Comparison of ENCODE assay signal across 10 mouse cellular contexts in genomic region chr11:32553311-32554140, GRCm38 (mm10). TPM values are rescaled to one million over a fixed set of nuclear protein-coding genes. Genes with fewer than 3 reads are reported as not detected.
DNase-seq lines count a peak whose midpoint lies in the region; ATAC-seq and TF ChIP-seq lines count a peak whose summit lies in the region.
"Had no signal": no experiment of that assay in that cellular context is flagged by ENCODE, and none has a peak within 500 bp of the region (broad histone marks: within the 10 kb centered on the region; RNA-seq: fewer than 3 reads in every experiment).

No protein-coding gene starts in this region.

- H3K27me3 ChIP-seq in heart, adult 2 months (ENCODE audit: control insufficient read depth, insufficient read depth, low read length): no peaks in the 10 kb centered on the region
- no peaks in the 10 kb centered on the region for H3K27me3 ChIP-seq in neural tube, embryonic 13.5 days
- H3K27me3 ChIP-seq in liver, postnatal 0 days (ENCODE audit: insufficient read depth, low read length): no peaks in the 10 kb centered on the region
- H3K27me3 ChIP-seq: embryonic facial prominence, embryonic 12.5 days had no signal

- H3K4me2 ChIP-seq in neural tube, embryonic 13.5 days: no peak overlapping the region
- H3K4me2 ChIP-seq in liver, postnatal 0 days (ENCODE audit: low read depth, low read length): peak overlapping the region; percentile 15; the same call in 1 of the 2 replicates
- H3K4me2 ChIP-seq: embryonic facial prominence, embryonic 12.5 days had no signal

- ATAC-seq in neural tube, embryonic 13.5 days (ENCODE audit: low read depth): no peak
- peak; percentile 18; the same call in 1 of the 2 replicates for ATAC-seq in liver, postnatal 0 days

- TF ChIP-seq CTCF in heart, adult 2 months (IDR thresholded peaks at IDR 0.05): no peak
- no peak for TF ChIP-seq CTCF in liver, postnatal 0 days (IDR thresholded peaks at IDR 0.05; ENCODE audit: low read depth)

- H3K79me2 ChIP-seq in heart, adult 2 months (replicated peaks; ENCODE audit: control insufficient read depth, insufficient read depth, low read length): no peaks in the 10 kb centered on the region

- DNase-seq in heart, adult 2 months: peak; percentile 48
- no peak for DNase-seq in heart, adult 9 months (ENCODE audit: low spot score in 2 of 2)
- DNase-seq in neural tube, embryonic 10.5 days (ENCODE audit: extremely low spot score, low spot score): no peak
- no peak for DNase-seq in liver, postnatal 0 days
- DNase-seq in adrenal gland, postnatal 4 days (ENCODE audit: low spot score in 2 of 2): no peak
- no peak for DNase-seq in layer of hippocampus, adult 8-10 months (ENCODE audit: low spot score in 2 of 2)
- no peak for DNase-seq in gastrocnemius, postnatal 25 days

- H3K9ac ChIP-seq in heart, adult 2 months (ENCODE audit: low read depth, low read length): no peak overlapping the region
- H3K9ac ChIP-seq in neural tube, embryonic 13.5 days: no peak overlapping the region
- no peak overlapping the region for H3K9ac ChIP-seq in liver, postnatal 0 days (replicated peaks)
- H3K9ac ChIP-seq: embryonic facial prominence, embryonic 12.5 days had no signal

- peaks cover 38% of the 10 kb centered on the region for H3K4me1 ChIP-seq in heart, adult 2 months (ENCODE audit: control insufficient read depth, insufficient read depth, low read length)
- H3K4me1 ChIP-seq in neural tube, embryonic 13.5 days (replicated peaks): peaks cover 48% of the 10 kb centered on the region
- peaks cover 52% of the 10 kb centered on the region for H3K4me1 ChIP-seq in liver, postnatal 0 days (ENCODE audit: insufficient read depth)

- H3K36me3 ChIP-seq in heart, adult 2 months (ENCODE audit: control insufficient read depth, insufficient read depth, low read length): peaks cover 7% of the 10 kb centered on the region; the same call in 1 of the 2 replicates
- no peaks in the 10 kb centered on the region for H3K36me3 ChIP-seq in neural tube, embryonic 13.5 days
- H3K36me3 ChIP-seq in liver, postnatal 0 days (replicated peaks; ENCODE audit: insufficient read depth, low read length): no peaks in the 10 kb centered on the region; the same call in 1 of the 2 replicates
- H3K36me3 ChIP-seq: embryonic facial prominence, embryonic 12.5 days had no signal

- WGBS in heart, adult 2 months: 43% methylated on average over 14 of the region's 14 CpGs
- 76% methylated on average over 14 of the region's 14 CpGs for WGBS in neural tube, embryonic 13.5 days
- WGBS in liver, postnatal 0 days (ENCODE audit: insufficient replicate concordance): 37% methylated on average over 14 of the region's 14 CpGs

- TF ChIP-seq POLR2A in heart, adult 2 months (IDR thresholded peaks at IDR 0.05; ENCODE audit: insufficient read depth, low read depth, low read length): no peak

- intact Hi-C loops in heart, adult 2 months (cut with DNase I): loop anchor here (2.0 kb wide), 1 partner anchor 15 kb away; no protein-coding TSS in a partner anchor

- no peak overlapping the region for H3K4me3 ChIP-seq in heart, adult 2 months
- H3K4me3 ChIP-seq in neural tube, embryonic 13.5 days: no peak overlapping the region
- H3K4me3 ChIP-seq in liver, postnatal 0 days (ENCODE audit: low read depth, low read length): no peak overlapping the region
- H3K4me3 ChIP-seq: embryonic facial prominence, embryonic 12.5 days had no signal

- no peaks in the 10 kb centered on the region for H3K9me3 ChIP-seq in neural tube, embryonic 13.5 days
- no peaks in the 10 kb centered on the region for H3K9me3 ChIP-seq in liver, postnatal 0 days (ENCODE audit: low read length)
- H3K9me3 ChIP-seq: embryonic facial prominence, embryonic 12.5 days had no signal

- H3K27ac ChIP-seq in heart, adult 2 months: peak overlapping the region; percentile 67
- peak overlapping the region; percentile 70 for H3K27ac ChIP-seq in neural tube, embryonic 13.5 days (replicated peaks)
- H3K27ac ChIP-seq in liver, postnatal 0 days (ENCODE audit: low read depth): peak overlapping the region; percentile 58; the same call in 1 of the 2 replicates

- TF ChIP-seq EP300 in heart, adult 2 months (IDR thresholded peaks at IDR 0.05; ENCODE audit: insufficient read depth, low read depth, low read length): no peak
- TF ChIP-seq EP300 in liver, postnatal 0 days (IDR thresholded peaks at IDR 0.05; ENCODE audit: low read depth): no peak

RNA-seq across cellular contexts. Expression of gene Stk10, which starts 20.4 kb away (rescaled TPM):
- total RNA-seq in heart, adult 2 months (2021): 10 to 100 TPM in 1 of 2 experiments, 1 to 10 TPM in 1; 9.2 to 10.1 TPM
- 8.4 and 9.8 TPM in 2 replicates for polyA plus RNA-seq in heart, adult 2 months (2012; rRNA removed)
- polyA plus RNA-seq in neural tube, embryonic 13.5 days (2015; fragmentation: Nextera tagmentation; extraction: Ambion mirVana): 2.5 and 2.6 TPM in 2 replicates
- 2.2 and 2.3 TPM in 2 replicates for polyA plus RNA-seq in liver, postnatal 0 days (2015; fragmentation: Nextera tagmentation; extraction: Ambion mirVana)
- 10 to 100 TPM in 1 of 2 experiments, 1 to 10 TPM in 1; 9.0 to 11.5 TPM for total RNA-seq in adrenal gland, postnatal 4 days (2021)
- total RNA-seq in layer of hippocampus, adult 8-10 months (2022): 10 to 100 TPM in 2 of 4 experiments, 1 to 10 TPM in 2; 9.3 to 15.3 (median 12.2) TPM
- 1 to 10 TPM; 2.6 to 3.2 TPM for total RNA-seq in gastrocnemius, postnatal 25 days (2021)

RNA-seq across cellular contexts. Expression of gene Efcab9, which starts 21.6 kb away (rescaled TPM):
- total RNA-seq in heart, adult 2 months (2021): not detected
- not detected in 2 replicates for polyA plus RNA-seq in heart, adult 2 months (2012; rRNA removed)
- 0.36 TPM in 1 of 2 replicates, not detected in the other for polyA plus RNA-seq in neural tube, embryonic 13.5 days (2015; fragmentation: Nextera tagmentation; extraction: Ambion mirVana)
- polyA plus RNA-seq in liver, postnatal 0 days (2015; fragmentation: Nextera tagmentation; extraction: Ambion mirVana): 0.17 and 0.21 TPM in 2 replicates
- total RNA-seq in adrenal gland, postnatal 4 days (2021): 1 to 10 TPM in 1 of 2 experiments, under 1 TPM in 1; 0.42 to 1.6 TPM
- 1 to 10 TPM in 3 of 4 experiments, under 1 TPM in 1; 0.54 to 2.2 (median 1.5) TPM for total RNA-seq in layer of hippocampus, adult 8-10 months (2022)
- 1 to 10 TPM in 1 of 2 experiments, under 1 TPM in 1; 0.75 to 1.0 TPM for total RNA-seq in gastrocnemius, postnatal 25 days (2021)
- polyA plus RNA-seq: limb, embryonic 11.5 days had no signal

Comparison
In these comparisons a context has a peak if more than half of its experiments do, and no peak if none do; other contexts are left out.
1. DNase-seq: peak in heart, adult 2 months (2 of 2); none in heart, adult 9 months (0 of 2), neural tube, embryonic 10.5 days (single experiment), liver, postnatal 0 days (single experiment), adrenal gland, postnatal 4 days (0 of 2), layer of hippocampus, adult 8-10 months (0 of 2) and gastrocnemius, postnatal 25 days (single experiment).
2. Peak in every context shown above with its lines, with median percentiles within 50 percentile points of each other: H3K27ac ChIP-seq.